Mouse (Mus musculus) right cerebral cortex, adult 18-20 months (tissue): Measurements from ENCODE around the gene Slc9a5.

Source experiments
- DNase-seq: peaks from one replicate; pipeline ENCODE4 v3.0.0; 2022; ENCODE audit warnings: mixed read lengths

Slc9a5 gene

GRCm38 (mm10) chr8:105355179-105356024, 6.8 kb downstream of the Slc9a5 start:
- no peak for DNase-seq

DNA sequence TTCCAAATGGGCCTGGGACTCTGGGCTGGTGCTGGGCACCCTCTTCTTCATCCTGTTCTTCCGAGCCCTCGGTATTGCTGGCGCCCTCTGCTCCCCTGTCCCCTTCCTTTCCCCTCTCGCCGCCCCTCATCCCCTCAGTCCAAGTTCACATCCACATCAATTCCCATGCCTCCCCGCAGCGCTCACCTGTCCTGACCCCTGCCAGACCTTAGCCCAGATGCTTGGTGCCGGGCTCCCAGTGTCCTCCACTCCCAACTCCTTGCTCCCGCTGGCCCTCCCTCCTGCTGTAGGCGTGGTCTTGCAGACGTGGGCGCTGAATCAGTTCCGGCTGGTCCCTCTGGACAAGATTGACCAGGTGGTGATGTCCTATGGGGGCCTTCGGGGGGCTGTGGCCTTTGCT, 8.0 kb downstream of the Slc9a5 start:
- no peak for DNase-seq

DNA sequence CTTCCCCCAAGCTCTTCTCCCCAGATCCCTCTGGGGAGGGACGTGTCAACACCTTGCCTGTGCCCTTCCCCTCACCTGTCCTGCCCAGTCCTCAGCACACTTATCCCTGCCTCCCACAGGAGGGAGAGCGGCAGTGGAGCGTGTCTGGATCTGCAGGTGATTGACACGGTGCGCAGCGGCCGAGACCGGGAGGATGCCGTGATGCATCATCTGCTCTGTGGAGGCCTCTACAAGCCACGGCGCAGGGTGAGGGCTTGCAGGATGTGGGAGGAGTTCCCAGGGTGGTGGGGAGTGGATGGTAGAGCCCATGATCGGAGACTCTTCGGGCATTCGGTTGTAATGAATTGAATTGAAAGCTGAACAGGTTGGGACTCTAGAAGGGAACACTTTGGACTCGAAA, 10.6 kb downstream of the Slc9a5 start:
- no peak for DNase-seq

DNA sequence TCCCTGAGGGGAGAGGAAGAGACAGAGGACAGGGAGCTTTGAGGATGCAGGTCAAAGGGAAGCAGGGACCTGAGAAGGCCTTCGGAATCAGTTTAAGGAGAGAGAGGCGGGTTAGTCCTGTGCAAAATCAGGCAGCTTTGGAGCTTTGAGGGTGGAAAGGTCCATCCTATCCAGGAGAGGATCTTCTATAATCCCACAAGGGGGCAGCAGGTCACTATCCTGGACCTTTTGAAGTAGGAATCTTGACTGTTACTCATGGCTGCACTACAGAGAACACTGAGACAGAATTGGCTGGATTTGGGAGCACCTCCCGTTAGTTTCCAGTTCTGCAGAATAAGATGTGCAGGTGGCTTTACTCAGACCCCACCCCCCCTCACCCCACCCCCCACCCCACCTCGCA, 11.0 kb downstream of the Slc9a5 start:
- DNase-seq: no peak

DNA sequence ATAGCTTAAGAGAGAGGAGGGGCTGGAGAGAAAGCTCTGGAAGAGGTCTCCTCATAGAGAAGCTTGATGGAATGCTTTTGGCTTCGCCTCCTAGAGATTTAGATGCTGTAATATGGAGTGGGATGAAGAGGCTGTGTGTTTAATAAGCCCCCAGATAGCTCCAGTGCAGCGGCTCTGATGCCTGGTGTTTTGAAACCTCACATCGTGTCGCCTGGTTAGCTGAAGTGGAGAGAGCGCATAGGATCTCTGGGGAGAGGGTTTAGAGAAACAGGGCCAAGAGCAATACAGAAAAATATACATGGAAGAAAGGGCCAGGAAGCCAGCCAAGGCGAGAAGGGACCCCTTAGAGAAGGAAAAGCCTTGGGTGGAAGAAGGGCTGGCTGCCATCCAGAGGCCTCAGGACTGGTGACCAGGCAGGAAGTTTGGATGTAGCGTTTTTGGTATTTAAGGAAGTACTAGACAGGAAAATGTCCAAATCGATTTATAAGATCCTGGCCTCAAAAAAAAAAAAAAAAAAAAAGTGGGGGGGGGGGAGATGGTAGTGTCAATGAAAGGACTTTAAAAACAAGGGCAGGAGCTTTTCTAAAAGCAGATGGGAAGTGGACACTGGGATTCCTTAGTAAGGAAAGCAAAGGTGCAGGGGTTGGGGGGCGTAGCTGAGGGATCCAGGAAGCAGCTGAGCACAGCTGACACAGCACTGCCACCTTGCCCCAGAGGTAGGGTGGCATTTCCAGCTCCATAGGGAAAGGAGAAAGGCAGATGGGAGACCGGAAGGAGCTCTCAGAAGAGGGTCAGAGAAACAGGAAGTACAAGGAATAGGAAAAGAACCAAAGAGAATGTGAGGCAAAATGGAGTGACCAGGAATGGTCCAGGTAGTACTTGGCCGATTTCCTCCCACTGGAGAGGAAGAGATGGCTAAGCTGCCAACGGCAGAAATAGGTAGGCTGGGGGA, 13.4 kb downstream of the Slc9a5 start:
- no peak for DNase-seq

- DNase-seq: no peak
These were observed 18.5 kb downstream of the Slc9a5 start for GRCm38 (mm10) chr8:105367107-105367506.

GRCm38 (mm10) chr8:105372473-105372872, 23.8 kb downstream of the Slc9a5 start:
- no peak for DNase-seq

DNA sequence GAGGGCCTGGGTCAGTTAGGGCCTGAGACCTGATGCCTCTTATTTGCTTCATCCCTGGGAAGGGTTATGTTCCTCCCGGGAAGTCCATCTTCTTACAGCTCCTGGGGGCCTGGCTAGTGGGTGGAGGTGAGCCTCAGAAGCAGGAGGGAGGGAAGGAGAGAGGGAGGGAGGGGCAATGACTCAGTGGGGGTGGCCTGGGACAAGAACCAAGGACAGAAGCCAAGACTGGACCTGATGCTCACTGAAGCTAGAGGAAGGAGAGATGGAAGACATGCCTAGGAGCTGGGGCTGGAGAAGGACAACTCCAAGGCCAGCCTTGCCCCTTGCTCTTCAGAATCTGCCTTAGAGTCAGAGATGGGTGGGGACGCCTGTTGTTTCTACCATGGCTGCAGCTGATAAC, 24.4 kb downstream of the Slc9a5 start, which contains the start of gene Plekhg4:
Plekhg4 (plus strand) TSS at position 243 of the 400 bp plus-strand sequence.
- DNase-seq: no peak

DNA sequence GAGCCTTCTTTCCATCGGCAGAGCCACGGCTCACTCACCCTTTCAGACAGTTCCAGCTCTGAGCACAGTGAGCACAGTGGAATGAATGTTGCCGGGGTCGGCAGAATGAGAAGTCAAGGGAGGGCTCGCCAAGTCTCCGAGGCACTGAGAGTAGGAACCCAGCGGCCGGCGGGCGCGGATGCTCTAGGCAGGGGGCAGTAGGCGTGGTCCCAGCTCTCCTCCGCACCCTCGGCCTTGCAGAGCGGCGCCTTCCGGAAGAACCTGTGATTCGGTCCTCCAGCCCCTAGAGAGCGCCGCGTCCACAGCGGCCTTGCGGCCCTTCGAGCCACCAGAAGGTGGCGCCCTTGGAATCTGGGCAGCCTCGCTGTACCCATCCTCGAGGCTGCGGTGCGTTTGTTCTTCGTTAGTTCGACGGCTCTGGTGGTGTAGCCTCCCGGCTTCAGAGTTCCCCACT, 25.9 kb downstream of the Slc9a5 start:
- no peak for DNase-seq

DNA sequence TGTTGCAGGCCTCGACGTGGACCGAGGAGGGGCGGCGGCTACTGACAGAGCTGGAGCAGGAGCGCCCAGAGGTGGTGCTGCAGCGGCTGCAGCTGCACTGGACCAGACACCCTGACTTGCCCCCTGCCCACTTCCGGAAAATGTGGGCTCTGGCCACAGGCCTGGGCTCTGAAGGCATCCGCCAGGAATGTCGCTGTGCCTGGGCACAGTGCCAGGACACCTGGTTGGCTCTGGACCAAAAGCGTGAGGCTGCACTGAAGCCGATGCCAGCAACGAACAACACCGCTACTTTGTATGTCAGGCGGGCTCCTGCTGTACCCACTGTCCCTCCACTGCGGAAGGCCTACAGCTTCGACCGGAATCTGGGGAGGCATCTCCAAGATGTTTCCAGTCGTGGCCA, 30.0 kb downstream of the Slc9a5 start:
- no peak for DNase-seq

- no peak for DNase-seq
These were observed 31.7 kb downstream of the Slc9a5 start for GRCm38 (mm10) chr8:105380308-105380707.

DNA sequence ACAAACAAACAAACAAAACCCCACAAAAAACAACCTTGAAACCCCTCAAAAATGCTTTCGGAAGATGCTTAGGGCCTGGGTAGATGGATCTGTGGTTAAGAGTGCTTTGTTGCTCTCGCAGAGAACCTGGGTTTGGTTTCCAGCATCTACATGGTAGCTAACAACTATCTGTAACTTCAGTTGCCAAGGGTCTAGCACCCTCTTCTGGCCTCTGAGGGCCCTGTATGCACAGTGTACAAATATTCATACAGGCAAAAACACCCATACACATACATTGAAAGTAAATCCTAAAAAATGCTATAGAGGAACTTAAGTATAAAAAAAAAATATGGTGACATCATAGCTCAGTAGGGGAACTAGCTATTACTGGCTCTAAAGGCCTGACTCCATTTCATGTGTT, 35.4 kb downstream of the Slc9a5 start:
- no peak for DNase-seq

GRCm38 (mm10) chr8:105387151-105387550, 38.5 kb downstream of the Slc9a5 start:
- no peak for DNase-seq

DNA sequence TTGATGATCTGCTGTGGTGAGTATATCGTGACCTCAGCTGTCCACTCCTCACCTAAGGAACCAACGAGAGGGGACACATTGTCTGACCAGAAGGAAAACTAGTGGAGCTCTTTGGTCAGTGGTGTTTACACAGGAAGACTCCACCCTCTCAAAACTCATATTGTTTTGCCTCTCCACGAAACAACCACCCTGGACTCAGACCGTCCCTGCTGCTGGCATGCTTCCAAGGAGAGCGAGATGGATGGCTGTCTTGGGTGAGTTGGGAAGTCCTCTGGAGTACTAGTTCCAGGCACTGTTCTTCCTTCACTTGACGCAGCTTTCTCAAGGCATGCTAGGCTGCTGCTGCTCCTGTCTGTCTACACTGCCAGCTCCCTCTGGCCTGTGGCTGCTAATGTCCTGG, 40.5 kb downstream of the Slc9a5 start:
- no peak for DNase-seq

GRCm38 (mm10) chr8:105393089-105393787, 44.6 kb downstream of the Slc9a5 start:
- no peak for DNase-seq

- no peak for DNase-seq
These were observed 45.3 kb downstream of the Slc9a5 start for GRCm38 (mm10) chr8:105393915-105394314.

DNA sequence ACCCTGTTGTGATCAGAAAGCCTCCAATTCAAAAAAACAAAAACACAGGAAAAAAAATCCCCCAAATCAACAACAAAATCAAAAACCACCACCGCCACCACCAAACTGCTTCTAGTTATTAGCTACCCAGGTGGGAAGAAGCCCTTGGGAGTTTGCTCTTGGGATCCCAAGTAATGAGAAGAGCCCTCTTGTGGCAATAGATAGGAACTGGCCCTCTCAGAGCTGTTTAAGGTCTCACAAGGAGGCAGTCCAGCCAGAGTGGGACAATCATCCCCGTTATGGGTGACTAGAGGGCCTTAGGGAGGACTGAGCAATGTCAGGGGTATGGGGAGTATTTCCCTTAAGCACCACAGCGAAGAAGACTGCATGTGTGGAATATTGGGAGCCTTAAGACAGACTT, 49.1 kb downstream of the Slc9a5 start:
- peak; percentile 47 for DNase-seq

- DNase-seq: no peak
These were observed 51.4 kb downstream of the Slc9a5 start for GRCm38 (mm10) chr8:105400016-105400415.

- no peak for DNase-seq
These were observed 54.8 kb downstream of the Slc9a5 start for GRCm38 (mm10) chr8:105403467-105403866.

- DNase-seq: no peak
These were observed 55.9 kb downstream of the Slc9a5 start for GRCm38 (mm10) chr8:105404496-105404895.

- no peak for DNase-seq
These were observed 57.8 kb downstream of the Slc9a5 start for GRCm38 (mm10) chr8:105406416-105406815.

DNA sequence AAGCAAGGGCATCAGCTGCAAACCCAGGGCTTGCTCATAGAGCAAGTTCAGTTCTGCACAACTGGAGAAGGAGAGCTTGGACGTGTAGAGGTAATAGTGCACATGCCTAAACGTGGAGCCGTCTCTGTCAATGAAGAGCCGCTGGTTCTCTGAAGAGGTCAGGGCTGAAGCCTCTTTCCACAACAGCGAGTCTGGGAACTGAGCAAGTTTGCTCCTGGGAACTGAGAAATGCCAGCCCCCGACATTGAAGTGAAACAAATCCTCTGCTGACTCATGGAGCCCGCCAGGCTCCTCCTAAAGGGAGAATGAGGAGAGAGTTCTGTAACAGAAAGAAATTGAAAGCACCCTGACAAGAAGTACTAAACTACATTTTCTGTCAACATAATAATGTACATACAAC, 59.7 kb downstream of the Slc9a5 start:
- DNase-seq: no peak

DNA sequence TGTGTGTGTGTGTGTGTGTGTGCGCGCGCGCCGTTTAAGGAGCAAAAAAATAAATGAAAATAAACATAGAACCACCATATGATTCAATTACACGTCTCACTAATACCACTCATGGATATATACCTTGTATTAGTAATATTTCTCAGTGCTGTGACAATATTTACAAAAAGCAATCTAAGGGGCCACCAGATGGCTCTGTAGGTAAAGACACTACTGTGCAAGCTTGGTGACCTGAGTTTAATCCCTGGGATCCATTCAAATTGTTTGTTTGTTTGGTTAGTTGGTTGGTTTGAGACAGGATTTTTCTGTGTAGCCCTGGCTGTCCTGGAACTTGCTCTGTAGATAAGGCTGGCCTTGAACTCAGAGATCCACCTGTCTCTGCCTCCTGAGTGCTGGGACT, 61.3 kb downstream of the Slc9a5 start:
- no peak for DNase-seq
